Mouse (Mus musculus): Measurements from ENCODE around the gene Mtrf1l.

DNA sequence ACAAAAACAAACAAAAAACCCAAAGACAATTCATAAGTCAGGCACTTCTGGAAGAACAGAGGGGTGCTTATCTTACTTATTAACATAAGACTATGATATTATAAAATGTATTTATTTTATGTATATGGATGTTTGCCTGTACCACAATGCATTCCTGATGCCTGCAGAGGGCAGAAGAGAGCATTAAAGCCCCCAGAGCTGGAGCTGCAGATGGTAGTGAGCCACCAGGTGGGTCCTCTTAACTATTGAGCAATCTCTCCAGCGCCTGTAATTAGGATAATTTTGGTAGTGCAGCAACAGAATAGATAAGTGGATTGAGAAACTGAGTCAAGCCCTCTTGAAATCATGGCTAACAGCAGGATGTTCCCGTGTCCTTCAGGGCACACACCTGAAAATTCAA is 42.3 kb upstream of the Mtrf1l start:
- TF ChIP-seq CTCF (IDR thresholded peaks at IDR 0.05; ENCODE audit: low read depth) (no peak), EP300 (IDR thresholded peaks at IDR 0.05; ENCODE audit: low read depth) (no peak)
